Mouse (Mus musculus) adrenal gland, postnatal 36 days (tissue): ENCODE results near the gene Arhgap35. TPM values are rescaled to one million over a fixed set of nuclear protein-coding genes. Genes with fewer than 3 reads are reported as not detected.
A peak's percentile ranks its signal among the peaks of the same experiment; 100 is the strongest.

Source experiments
- DNase-seq, 2 experiments: peaks; one replicate each; pipeline ENCODE4 v3.0.0; 2021; ENCODE audit warnings: mixed read lengths in 1 of 2
- total RNA-seq, 2 experiments: library from RNA; stranded (reverse); gene quantifications; 2 replicates each; pipeline ENCODE4 v1.2.3; 2021

The Arhgap35 gene
- total RNA-seq, 2 experiments from 2014 or later, result 55.7 to 68.7 TPM

- DNase-seq, result no peak
Measured at GRCm38 (mm10) chr7:16466565-16466964, 148.2 kb downstream of the Arhgap35 start.

DNA sequence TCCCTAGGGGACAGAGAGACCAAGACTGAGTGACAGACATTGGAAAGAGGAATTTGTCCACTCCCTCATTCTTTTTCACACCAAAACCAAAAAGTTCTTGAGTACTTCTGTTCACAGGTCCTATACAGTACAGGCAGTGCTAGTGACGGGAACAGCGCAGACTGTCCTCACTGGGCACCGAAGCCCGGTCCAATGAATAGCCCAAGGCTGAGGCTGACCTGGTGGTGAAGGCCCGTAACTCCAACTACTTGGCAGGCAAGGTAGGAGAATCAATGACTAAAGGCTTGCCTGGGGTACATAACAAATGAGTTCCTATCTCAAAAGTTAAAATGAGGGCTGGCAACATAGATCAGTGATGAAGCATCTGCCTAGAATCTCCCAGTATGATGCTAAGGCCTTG is 149.2 kb downstream of the Arhgap35 start:
- DNase-seq, result no peak

DNA sequence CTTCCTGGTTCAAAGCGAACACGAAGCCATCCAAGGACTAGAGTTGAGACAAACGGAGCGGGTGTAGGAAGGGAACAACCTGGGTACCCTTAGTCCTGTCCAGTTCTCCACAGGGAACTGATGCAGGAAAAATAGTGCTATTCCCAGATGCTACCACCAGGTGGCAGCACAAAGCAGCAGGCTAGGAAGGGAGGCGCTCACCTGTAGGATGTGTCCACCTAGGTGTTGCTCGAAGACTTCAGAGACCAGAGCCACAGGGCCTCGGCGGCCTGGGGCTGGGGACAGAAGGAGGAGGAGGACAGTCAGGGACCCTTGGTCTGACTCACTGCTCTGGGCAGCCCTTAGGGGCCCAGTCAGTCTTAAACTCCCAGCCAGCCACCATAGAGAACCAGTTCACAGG is 149.6 kb downstream of the Arhgap35 start:
- peak; percentile 73 to 81 for DNase-seq

DNA sequence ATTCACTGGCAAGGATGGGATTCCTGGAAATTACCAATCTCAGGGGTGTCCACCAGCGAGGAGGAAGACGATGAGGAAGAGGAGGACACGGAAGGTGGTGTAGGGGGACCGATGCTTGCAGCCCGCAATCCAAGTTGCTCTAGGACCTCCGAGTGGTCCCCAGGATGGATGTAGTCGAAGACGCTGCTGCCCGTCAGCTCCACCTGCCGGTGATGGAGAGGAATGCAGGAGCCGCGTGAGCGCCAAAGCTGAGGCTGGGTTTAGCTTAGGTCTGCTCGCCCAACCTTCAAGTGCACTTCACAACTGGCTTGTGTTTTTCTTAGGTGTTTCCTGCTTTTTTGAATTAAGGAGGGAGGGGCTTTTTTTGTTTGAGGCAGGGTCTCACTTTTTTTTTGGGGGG is 151.6 kb downstream of the Arhgap35 start:
- peak; percentile 83 to 87 for DNase-seq

- DNase-seq, result no peak
Measured at GRCm38 (mm10) chr7:16461705-16462104, 153.1 kb downstream of the Arhgap35 start.

DNA sequence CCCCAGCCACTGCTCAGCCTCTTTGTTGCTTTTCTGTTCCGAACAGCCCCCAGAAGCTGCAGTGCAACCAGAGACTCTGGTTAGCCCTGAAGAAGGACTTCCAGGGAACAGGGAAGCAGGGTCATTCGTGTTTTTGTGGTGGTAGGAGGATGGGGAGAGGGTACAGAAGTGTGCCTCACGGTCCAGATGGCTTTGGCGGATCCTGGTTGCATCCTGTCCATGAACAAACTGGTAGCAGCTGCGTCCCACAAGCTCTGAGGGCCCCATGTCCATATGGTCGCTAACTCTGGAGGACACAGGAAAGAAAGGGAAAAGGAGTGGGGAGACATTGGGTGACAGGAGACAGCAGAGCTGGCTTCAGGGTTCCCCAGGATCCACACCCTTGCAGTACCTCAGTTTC is 153.6 kb downstream of the Arhgap35 start:
- no peak for DNase-seq

DNA sequence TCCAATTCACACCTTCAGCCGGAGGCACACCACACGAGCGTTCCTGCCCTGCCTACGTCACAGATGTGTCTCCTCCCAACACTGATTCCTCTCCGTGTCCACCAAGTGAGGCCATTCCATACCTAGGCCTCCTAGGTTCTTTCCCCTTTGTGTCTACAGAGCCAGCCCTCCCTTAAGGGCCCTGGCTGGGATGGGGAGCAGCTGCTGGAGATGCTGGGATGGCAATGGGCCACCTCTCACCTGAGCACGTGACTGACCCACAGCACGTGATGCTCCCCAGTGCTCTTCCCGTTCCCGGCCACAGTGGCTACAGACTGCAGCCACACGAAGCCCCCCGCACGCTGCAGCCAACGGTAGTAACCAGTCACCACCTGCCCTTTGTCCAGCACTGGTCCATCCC is 154.2 kb downstream of the Arhgap35 start:
- no peak for DNase-seq

DNA sequence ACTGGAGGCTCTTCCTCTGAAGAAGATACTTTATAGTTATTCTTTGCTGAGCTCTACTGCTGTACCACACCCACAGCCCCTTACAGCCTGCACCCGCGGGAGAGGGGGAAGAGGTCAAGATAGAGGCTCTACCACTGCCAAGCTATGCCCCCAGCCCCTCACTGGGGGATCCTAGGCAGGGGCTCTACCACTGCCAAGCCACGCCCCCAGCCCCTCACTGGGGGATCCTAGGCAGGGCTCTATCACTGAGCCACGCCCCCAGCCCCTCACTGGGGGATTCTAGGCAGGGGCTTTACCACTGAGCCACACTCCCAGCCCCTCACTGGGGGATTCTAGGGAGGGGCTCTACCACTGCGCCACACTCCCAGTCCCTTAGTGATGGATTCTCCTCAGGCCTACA is 158.5 kb downstream of the Arhgap35 start:
- DNase-seq, result no peak

DNA sequence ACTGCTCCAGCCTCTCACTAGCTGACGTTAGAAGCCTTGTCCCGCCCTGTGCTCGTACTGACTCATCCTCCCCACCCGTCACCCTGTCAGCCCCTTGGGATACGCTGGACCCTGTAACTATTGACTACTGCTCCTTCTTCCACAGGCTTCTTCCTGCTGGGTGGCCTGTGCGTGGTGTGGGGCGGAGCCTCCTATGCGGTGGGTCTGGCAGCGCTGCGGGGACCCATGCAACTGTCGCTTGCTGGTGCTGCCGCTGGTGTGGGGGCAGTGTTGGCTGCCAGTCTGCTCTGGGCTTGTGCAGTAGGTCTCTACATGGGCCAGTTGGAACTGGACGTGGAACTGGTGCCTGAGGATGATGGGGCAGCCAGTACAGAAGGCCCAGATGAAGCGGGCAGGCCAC is 159.8 kb downstream of the Arhgap35 start:
- no peak for DNase-seq

- peak; percentile 67 to 69 for DNase-seq
Measured at GRCm38 (mm10) chr7:16453118-16453711, 161.6 kb downstream of the Arhgap35 start.

GRCm38 (mm10) chr7:16452587-16453073 is 162.2 kb downstream of the Arhgap35 start, which contains the start of gene Tmem160:
Tmem160 (plus strand) TSS chr7:16452779.
- peak; percentile 91 to 92 for DNase-seq

GRCm38 (mm10) chr7:16451656-16452055 is 163.1 kb downstream of the Arhgap35 start:
- DNase-seq, result peak; percentile 67 to 71

Other genes starting within 250 kb of the Arhgap35 start
- gene Sae1, start 227.2 kb downstream of the Arhgap35 start, total RNA-seq, result 10 to 100 TPM; 69.1 to 70.8 TPM
- 10 to 100 TPM; 38.3 to 39.0 TPM for gene Zc3h4, start 214.1 kb downstream of the Arhgap35 start, total RNA-seq
- 10 to 100 TPM; 69.1 to 82.7 TPM for gene Tmem160, start 162.2 kb downstream of the Arhgap35 start, total RNA-seq
- not detected for gene Npas1, start 137.3 kb downstream of the Arhgap35 start, total RNA-seq
- not detected for gene Ceacam15, start 60.7 kb upstream of the Arhgap35 start, total RNA-seq
- gene Ceacam9, start 106.9 kb upstream of the Arhgap35 start, total RNA-seq, result not detected
- gene Ap2s1, start 123.4 kb upstream of the Arhgap35 start, total RNA-seq, result 100 to 1,000 TPM; 133 to 149 TPM
- gene Slc1a5, start 166.3 kb upstream of the Arhgap35 start, total RNA-seq, result 100 to 1,000 TPM; 118 to 152 TPM
- gene Strn4, start 200.9 kb upstream of the Arhgap35 start, total RNA-seq, result 10 to 100 TPM; 66.5 to 67.5 TPM
- 10 to 100 TPM; 24.8 to 26.8 TPM for gene Fkrp, start 201.7 kb upstream of the Arhgap35 start, total RNA-seq
- 10 to 100 TPM; 16.9 to 17.2 TPM for gene Prkd2, start 227.9 kb upstream of the Arhgap35 start, total RNA-seq